Mouse (Mus musculus): Measurements from ENCODE around the gene Aga. TPM values are rescaled to one million over a fixed set of nuclear protein-coding genes. Genes with fewer than 3 reads are reported as not detected.
"Not testable (repeated sequence)": the region's sequence is repeated elsewhere in the genome, so short reads cannot be mapped to it uniquely, and the experiment has no call there.

Aga gene
- 18.2 and 18.8 TPM in 2 replicates for polyA plus RNA-seq (2011; ENCODE audit: insufficient read depth, insufficient read length, low read depth, missing spikeins)

- TF ChIP-seq EP300 (IDR thresholded peaks at IDR 0.05; ENCODE audit: insufficient read depth, low read depth, low read length) (no peak), CTCF (IDR thresholded peaks at IDR 0.05; ENCODE audit: low read depth, low read length) (no peak), POLR2A (IDR thresholded peaks at IDR 0.05; ENCODE audit: insufficient read depth, low read length) (no peak)
- Histone ChIP-seq H3K4me1 (ENCODE audit: control insufficient read depth, insufficient read depth, low read length) (no peaks in the 10 kb centered on the region), H3K36me3 (ENCODE audit: control insufficient read depth, insufficient read depth, low read length, poor library complexity, severe bottlenecking) (peaks cover 8% of the 10 kb centered on the region), H3K9me3 (replicated peaks; ENCODE audit: control insufficient read depth, insufficient read depth, low read length, poor library complexity, severe bottlenecking) (no peaks in the 10 kb centered on the region), H3K9ac (ENCODE audit: low read depth, poor library complexity, severe bottlenecking) (peak within 1 kb of the TSS; percentile 84), H3K4me3 (ENCODE audit: low read depth, low read length) (peak within 1 kb of the TSS; percentile 85), H3K27me3 (ENCODE audit: control insufficient read depth, insufficient read depth, low read length, poor library complexity, severe bottlenecking) (0 out of 2 replicates have a peak, but pooled peaks cover 3% of the 10 kb centered on the region), H3K27ac (ENCODE audit: insufficient read depth, low read length) (no peak within 1 kb of the TSS)
These were observed at the start of gene Aga for GRCm38 (mm10) chr8:53511551-53512127. Aga (plus strand) TSS chr8:53511727.

GRCm38 (mm10) chr8:53489063-53489462 is 22.5 kb upstream of the Aga start:
- Histone ChIP-seq H3K27ac (ENCODE audit: insufficient read depth, low read length) (no peak overlapping the region), H3K9ac (ENCODE audit: low read depth, poor library complexity, severe bottlenecking) (no peak overlapping the region), H3K4me3 (ENCODE audit: low read depth, low read length) (no peak overlapping the region), H3K4me1 (ENCODE audit: control insufficient read depth, insufficient read depth, low read length) (no peaks in the 10 kb centered on the region), H3K36me3 (ENCODE audit: control insufficient read depth, insufficient read depth, low read length, poor library complexity, severe bottlenecking) (no peaks in the 10 kb centered on the region), H3K27me3 (ENCODE audit: control insufficient read depth, insufficient read depth, low read length, poor library complexity, severe bottlenecking) (no peaks in the 10 kb centered on the region), H3K9me3 (replicated peaks; ENCODE audit: control insufficient read depth, insufficient read depth, low read length, poor library complexity, severe bottlenecking) (no peaks in the 10 kb centered on the region)
- TF ChIP-seq CTCF (IDR thresholded peaks at IDR 0.05; ENCODE audit: low read depth, low read length) (no peak), EP300 (IDR thresholded peaks at IDR 0.05; ENCODE audit: insufficient read depth, low read depth, low read length) (no peak), POLR2A (IDR thresholded peaks at IDR 0.05; ENCODE audit: insufficient read depth, low read length) (no peak)

- no peaks in the 10 kb centered on the region for H3K36me3 ChIP-seq (ENCODE audit: control insufficient read depth, insufficient read depth, low read length, poor library complexity, severe bottlenecking)
- no peaks in the 10 kb centered on the region for H3K9me3 ChIP-seq (replicated peaks; ENCODE audit: control insufficient read depth, insufficient read depth, low read length, poor library complexity, severe bottlenecking)
- no peaks in the 10 kb centered on the region for H3K4me1 ChIP-seq (ENCODE audit: control insufficient read depth, insufficient read depth, low read length)
- H3K4me3 ChIP-seq (ENCODE audit: low read depth, low read length), result no peak overlapping the region
- TF ChIP-seq POLR2A (IDR thresholded peaks at IDR 0.05; ENCODE audit: insufficient read depth, low read length), result no peak
- TF ChIP-seq CTCF (IDR thresholded peaks at IDR 0.05; ENCODE audit: low read depth, low read length), result no peak
- no peak for TF ChIP-seq EP300 (IDR thresholded peaks at IDR 0.05; ENCODE audit: insufficient read depth, low read depth, low read length)
- H3K9ac ChIP-seq (ENCODE audit: low read depth, poor library complexity, severe bottlenecking), result no peak overlapping the region
- no peak overlapping the region for H3K27ac ChIP-seq (ENCODE audit: insufficient read depth, low read length)
- no peaks in the 10 kb centered on the region for H3K27me3 ChIP-seq (ENCODE audit: control insufficient read depth, insufficient read depth, low read length, poor library complexity, severe bottlenecking)
These were observed 15.3 kb upstream of the Aga start for GRCm38 (mm10) chr8:53496216-53496615.

GRCm38 (mm10) chr8:53496885-53497326 is 14.6 kb upstream of the Aga start:
- TF ChIP-seq CTCF (IDR thresholded peaks at IDR 0.05; ENCODE audit: low read depth, low read length) (no peak), POLR2A (IDR thresholded peaks at IDR 0.05; ENCODE audit: insufficient read depth, low read length) (no peak), EP300 (IDR thresholded peaks at IDR 0.05; ENCODE audit: insufficient read depth, low read depth, low read length) (no peak)
- H3K9me3 ChIP-seq (replicated peaks; ENCODE audit: control insufficient read depth, insufficient read depth, low read length, poor library complexity, severe bottlenecking), result no peaks in the 10 kb centered on the region
- H3K9ac ChIP-seq (ENCODE audit: low read depth, poor library complexity, severe bottlenecking), result no peak overlapping the region
- no peak overlapping the region for H3K27ac ChIP-seq (ENCODE audit: insufficient read depth, low read length)
- H3K36me3 ChIP-seq (ENCODE audit: control insufficient read depth, insufficient read depth, low read length, poor library complexity, severe bottlenecking), result no peaks in the 10 kb centered on the region
- H3K4me1 ChIP-seq (ENCODE audit: control insufficient read depth, insufficient read depth, low read length), result no peaks in the 10 kb centered on the region
- no peaks in the 10 kb centered on the region for H3K27me3 ChIP-seq (ENCODE audit: control insufficient read depth, insufficient read depth, low read length, poor library complexity, severe bottlenecking)
- H3K4me3 ChIP-seq (ENCODE audit: low read depth, low read length), result no peak overlapping the region

GRCm38 (mm10) chr8:53538049-53538448 is 26.5 kb downstream of the Aga start:
- H3K9me3 ChIP-seq (replicated peaks; ENCODE audit: control insufficient read depth, insufficient read depth, low read length, poor library complexity, severe bottlenecking); H3K4me3 ChIP-seq (ENCODE audit: low read depth, low read length); H3K9ac ChIP-seq (ENCODE audit: low read depth, poor library complexity, severe bottlenecking); H3K27me3 ChIP-seq (ENCODE audit: control insufficient read depth, insufficient read depth, low read length, poor library complexity, severe bottlenecking); H3K27ac ChIP-seq (ENCODE audit: insufficient read depth, low read length); H3K4me1 ChIP-seq (ENCODE audit: control insufficient read depth, insufficient read depth, low read length); H3K36me3 ChIP-seq (ENCODE audit: control insufficient read depth, insufficient read depth, low read length, poor library complexity, severe bottlenecking): not testable (repeated sequence)

GRCm38 (mm10) chr8:53539585-53539984 is 28.1 kb downstream of the Aga start:
- Histone ChIP-seq H3K27ac (ENCODE audit: insufficient read depth, low read length) (no peak overlapping the region), H3K4me1 (ENCODE audit: control insufficient read depth, insufficient read depth, low read length) (no peaks in the 10 kb centered on the region), H3K9ac (ENCODE audit: low read depth, poor library complexity, severe bottlenecking) (no peak overlapping the region), H3K9me3 (replicated peaks; ENCODE audit: control insufficient read depth, insufficient read depth, low read length, poor library complexity, severe bottlenecking) (no peaks in the 10 kb centered on the region; the same call in 1 of the 2 replicates), H3K36me3 (ENCODE audit: control insufficient read depth, insufficient read depth, low read length, poor library complexity, severe bottlenecking) (no peaks in the 10 kb centered on the region), H3K4me3 (ENCODE audit: low read depth, low read length) (no peak overlapping the region), H3K27me3 (ENCODE audit: control insufficient read depth, insufficient read depth, low read length, poor library complexity, severe bottlenecking) (no peaks in the 10 kb centered on the region)
- no peak for TF ChIP-seq POLR2A (IDR thresholded peaks at IDR 0.05; ENCODE audit: insufficient read depth, low read length)
- TF ChIP-seq EP300 (IDR thresholded peaks at IDR 0.05; ENCODE audit: insufficient read depth, low read depth, low read length), result no peak
- no peak for TF ChIP-seq CTCF (IDR thresholded peaks at IDR 0.05; ENCODE audit: low read depth, low read length)

Data from ES-Bruce4 (cell line).